Mouse (Mus musculus) kidney, postnatal 4 days (tissue): Measurements from ENCODE around the gene Susd1.

ENCODE experiments used
- DNase-seq, 2 experiments: peaks; one replicate each; pipeline ENCODE4 v3.0.0; 2021; ENCODE audit warnings: mixed read lengths in 2 of 2

Susd1 gene

DNA sequence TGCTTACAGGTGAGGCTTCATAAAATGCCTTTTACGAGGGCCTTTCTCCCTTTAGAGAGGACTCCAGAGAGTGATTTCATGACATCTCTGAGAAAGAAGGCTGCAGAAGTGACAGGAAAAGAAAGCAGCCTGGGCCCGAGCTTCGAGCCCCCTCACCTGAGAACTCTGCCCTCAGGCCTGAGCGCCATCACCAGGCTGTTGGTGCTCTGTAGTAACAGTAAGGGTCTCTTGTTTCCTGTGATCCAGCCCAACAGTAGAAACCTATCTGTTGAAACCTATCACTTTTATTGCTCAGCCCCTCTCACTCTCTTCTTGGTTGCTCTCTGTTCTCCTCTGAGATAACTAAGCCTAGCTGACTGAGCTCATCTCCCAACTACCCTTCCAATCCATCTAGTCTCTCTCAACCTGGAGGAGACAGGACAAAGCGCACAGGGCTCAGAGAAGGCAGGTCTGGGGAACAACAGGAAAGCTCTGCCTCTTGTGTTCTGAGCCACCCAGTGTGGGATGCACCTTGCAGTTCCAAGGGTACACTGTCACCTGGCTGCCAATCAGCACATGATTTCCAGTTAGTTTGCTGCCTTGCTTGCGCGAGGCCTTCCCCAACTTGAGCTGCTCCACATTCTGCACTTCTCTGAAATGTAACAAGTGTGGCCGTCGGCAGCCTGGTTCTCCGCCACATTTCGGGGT lies 101.4 kb downstream of the Susd1 start:
- no peak for DNase-seq

DNA sequence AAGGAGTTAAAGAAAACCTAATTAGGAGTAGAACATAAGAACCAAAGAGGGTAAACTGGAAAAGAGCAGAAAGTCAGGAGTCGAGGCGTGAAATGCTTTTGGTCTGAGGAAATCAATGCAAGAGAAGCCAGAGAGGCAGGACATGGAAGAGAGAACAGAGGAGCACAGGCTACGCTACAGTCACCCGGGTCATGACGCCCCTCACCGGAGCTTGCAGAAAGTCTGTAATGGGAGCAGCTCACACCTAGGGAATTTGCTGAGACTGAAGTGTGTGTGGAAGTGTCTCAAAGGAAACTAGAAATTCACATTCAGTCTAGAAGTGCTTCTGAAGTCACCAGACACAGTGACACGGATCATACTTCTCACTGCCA lies 102.0 kb downstream of the Susd1 start:
- no peak for DNase-seq

DNA sequence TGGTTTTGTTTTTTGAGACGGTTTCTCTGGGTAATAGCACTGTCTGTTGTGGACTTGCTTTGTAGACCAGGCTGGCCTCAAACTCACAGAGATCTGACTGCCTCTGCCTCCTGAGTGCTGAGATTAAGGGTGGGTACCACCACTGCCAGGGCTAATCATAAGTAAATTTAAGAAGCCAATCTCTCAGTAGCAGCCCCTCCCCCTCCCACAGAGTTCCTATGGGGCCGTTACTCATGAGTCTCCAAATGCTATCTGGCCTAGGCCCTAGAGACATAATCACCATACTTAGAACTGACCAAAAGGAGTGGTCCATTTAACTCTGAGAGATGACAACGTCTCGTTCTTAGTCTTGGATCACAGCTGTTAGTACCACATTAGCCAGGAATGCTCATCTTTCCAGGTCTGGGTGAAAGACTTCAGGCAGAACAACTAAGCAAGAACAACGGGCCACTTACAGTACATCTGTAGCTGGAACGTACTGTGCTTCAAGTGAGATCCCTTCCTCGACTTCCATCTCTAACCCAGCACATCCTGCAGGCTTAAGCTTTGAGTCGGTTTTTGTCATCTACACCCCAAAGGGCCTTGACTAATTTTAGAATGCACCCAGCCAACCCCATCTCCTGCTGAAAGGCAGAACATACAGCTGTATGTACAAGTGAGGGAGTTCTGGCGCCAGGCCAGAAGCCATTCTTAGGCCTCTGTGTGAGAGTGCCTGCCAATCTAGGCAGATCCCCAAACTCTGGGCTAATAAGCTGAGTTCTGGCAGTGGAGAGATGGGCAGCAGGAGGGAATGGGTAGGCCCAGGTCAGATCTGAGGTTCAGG lies 102.6 kb downstream of the Susd1 start:
- peak; percentile 74 to 81 for DNase-seq

DNA sequence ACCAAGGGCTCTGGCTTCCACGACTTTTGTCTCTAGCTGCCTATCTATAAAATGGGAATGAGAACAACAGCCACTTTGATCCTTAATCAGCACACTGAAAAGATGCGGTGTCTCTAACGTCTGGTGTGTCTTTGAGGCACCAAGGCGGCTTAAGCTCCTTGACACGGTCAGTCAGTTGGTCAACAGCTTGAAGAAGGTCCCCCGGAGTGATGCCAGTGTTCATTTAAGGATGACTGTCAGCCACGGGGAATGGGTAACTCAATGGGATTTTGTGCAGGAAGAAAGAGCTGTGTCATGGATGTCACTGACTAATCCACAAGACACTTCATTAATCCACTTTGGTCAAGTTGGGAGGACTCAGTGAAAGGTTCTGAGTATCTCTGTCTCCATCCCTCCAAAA lies 103.3 kb downstream of the Susd1 start:
- DNase-seq: no peak

DNA sequence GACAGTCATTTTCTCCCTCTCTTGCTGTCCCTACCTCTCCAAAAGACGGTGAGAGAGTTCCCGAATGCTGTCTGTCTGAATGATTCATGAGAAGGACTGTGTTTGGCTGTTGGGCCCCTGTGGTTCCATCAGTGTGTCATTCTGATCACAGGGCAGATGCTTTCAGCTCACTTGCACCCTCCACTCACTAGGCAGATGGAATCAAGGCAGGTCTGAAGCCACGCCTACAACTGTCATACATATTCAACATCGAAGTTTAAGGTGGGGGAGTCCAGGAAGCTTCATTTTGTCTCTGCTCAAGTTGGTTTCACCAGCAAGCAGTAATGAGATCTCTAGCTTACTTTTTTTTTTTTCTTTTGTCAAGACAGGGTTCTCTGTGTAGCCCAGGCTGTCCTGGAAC lies 104.2 kb downstream of the Susd1 start:
- no peak for DNase-seq

DNA sequence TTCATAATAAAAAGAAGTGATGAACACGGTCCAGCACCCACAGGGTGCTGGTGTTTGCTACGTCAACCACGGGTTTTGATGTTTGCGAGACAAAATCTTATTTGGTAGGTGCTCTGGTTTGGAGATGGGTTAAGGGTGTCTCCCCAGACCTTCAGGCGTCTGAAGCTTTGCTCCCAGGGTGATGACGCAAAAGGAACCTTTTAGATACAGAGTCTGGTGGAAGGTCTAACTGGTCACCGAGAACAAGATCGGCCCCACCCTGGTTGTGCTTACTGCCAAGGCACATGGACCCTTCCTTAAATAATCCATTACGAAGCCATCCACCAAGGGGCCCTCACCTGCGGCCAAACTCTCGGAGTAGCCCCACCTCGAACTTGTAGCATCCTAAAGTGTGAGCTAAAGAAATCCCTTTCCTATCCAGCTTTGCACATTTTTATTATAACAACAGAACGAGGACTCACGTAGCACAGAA lies 105.0 kb downstream of the Susd1 start:
- no peak for DNase-seq

DNA sequence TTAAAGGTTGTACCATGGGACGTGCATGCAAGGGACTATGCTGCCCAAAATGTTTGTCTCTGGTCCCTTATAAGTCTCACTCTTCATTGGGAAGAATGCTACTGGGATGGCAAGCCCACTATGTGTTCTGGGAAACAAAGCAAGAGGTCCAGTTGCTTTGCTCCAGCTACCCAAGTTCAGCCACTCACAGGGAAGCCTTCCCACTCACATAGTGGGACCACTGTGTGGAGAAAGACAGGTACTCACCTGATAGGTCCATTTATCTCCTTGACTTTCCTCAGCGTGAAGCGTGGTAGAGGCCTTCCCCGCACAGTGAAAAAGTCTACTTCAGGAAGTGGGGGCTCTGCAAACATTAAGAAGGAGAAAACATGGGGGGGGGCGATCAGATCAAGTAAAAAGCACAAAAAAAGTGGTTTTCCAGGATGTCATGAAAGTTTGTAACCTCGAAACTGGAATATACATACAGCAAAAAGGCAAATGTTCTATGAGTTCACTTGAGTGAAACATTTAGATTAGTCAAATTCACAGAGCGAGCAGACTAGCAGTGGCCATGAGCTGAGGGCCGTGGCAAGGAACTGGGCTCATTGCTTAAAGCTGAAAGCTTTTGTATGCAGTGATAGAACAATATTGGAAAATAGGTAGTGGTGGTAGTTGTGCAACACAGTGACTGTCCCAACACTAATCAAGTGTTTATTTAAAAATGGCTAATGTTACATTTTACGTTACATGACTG lies 105.6 kb downstream of the Susd1 start:
- no peak for DNase-seq

DNA sequence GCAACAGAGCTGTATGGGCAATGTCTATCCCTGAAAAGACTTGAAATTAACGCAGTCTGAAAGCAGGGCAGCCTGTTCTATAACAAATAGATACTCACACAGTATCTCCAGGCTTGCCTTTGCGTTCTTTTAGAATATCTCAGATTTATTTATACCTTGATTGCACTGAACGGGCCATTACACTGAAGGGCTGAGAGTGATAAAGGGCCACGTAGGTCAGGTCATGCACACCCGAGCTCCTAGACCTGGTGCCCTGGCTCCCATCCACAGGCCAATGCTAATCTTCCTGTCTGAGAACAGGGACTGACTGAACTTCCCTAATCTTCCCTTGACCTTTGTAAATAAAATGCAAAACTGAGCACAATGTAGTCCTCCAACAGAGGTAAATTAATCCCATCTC lies 106.3 kb downstream of the Susd1 start:
- DNase-seq: no peak

DNA sequence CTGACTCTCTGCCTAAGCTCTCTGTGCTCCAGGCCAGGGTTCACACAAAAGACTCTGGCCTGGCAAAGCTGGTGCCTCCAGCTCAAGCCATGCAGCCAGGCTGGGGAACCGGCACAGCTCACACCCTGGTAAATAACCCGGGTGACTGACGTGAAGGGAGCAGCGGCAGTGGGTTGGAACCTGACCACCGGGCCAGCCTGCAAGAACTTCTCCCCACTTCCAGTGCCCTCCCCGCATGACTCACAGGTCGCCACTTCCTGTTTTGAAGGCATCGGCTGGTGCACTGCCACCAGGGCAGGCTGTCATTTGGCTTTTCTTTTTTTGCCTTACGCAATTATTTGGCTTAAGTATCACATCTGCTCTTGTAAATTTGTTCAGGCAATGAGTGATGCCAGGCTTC lies 106.8 kb downstream of the Susd1 start:
- peak; percentile 60 to 73 for DNase-seq

DNA sequence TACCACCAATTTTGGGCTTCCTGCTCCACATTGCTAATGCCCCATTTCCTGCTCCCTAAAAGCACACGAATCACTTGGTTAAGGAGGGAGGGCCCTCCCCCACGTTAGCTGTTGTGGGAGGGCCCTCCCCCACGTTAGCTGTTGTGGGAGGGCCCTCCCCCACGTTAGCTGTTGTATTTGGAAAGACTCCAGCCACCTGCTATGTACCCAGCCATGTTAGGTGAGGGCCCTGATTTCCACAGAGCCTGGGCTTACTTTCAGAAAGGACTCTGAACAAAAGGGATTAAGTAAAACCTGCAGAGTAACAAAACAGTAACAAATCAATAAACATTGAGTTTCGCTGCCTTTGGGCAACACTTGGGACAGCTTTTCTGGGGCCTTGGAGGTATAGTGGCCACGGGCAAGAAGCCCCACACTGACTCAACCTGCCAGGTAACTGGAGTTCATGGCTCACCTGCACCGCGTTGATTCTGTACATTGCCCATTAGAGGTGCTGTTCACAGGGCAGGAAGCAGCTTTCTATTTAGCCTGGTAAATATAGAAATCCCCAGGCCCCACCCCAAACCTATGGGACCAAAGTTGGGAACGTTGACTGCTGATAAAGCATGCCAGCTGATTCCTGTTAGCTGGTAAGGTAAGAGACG lies 107.3 kb downstream of the Susd1 start:
- DNase-seq: no peak

DNA sequence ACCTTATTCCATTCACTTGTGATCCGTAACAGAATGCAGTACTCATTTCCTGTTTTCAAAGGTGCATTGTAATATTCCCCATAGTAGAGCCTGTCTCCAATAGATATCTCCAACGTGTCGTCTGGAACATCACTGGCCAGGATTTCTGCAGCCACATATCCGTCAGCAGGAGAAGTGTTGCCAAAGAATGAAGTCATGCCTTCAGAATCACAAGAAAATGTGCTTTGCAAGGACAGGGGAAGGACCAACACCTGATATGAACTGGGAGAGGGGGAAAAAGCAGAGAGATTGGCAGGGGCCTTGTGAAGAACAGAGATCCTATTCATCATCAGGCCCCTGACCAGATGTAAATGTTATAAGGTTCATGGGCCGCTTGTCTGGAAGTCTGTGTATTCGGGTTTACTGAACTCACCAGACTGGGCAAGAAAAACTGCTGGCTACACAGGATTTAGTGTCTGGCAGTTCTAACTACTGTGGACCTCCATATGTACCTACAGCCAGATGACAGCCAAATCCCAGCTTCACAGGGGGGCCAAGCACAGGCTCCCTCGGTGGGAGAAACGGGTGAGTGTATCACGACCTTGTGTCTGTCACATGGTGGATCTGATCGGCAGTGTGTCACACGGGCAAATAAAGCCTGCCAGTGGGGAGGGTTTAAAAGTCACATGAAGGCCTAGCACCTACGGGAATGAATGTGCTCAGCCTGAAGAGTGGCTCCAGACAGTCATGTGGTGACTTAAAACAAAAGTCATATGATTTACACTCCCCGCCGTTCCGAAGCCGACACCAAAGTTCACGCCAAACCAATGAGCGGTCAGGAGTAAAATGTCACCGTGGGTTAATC lies 108.8 kb downstream of the Susd1 start:
- no peak for DNase-seq

DNA sequence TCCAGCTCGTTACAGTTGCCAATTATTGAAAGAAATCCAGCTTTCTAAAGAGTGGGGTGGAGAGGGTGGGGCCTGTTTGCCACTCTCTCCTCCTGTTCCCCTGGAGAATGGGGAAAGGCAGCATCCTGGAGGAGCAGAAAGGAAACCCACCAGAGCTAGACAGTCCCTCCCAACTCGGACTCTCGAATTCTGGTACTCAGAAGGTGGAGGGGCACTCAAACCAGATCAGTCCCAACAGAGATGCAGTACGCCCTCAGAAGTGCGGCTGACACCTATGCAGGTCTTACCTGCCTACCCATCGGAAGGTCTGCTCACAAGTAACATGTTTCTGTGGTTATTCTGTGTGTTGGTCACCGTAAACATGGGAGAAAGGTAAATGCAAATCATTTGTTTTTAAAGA lies 109.6 kb downstream of the Susd1 start:
- no peak for DNase-seq

DNA sequence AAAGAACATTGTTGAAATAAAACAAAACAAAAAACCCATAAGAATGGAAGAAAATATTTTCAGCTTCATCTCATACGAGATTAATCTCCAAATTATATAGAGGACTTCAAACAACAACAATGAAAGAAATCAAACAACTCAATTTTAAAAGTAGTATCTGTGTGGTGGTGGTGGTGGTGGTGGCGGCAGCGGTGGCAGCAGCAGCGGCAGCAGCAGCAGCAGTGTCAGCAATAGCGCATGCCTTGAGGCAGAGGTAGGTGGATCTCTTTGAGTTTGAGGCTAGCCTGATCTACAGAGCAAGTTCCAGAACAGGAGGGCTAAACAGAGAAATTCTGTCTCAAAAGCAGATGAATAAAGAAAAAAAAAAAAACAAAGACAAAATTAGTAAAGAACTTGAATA lies 110.4 kb downstream of the Susd1 start:
- DNase-seq: no peak

DNA sequence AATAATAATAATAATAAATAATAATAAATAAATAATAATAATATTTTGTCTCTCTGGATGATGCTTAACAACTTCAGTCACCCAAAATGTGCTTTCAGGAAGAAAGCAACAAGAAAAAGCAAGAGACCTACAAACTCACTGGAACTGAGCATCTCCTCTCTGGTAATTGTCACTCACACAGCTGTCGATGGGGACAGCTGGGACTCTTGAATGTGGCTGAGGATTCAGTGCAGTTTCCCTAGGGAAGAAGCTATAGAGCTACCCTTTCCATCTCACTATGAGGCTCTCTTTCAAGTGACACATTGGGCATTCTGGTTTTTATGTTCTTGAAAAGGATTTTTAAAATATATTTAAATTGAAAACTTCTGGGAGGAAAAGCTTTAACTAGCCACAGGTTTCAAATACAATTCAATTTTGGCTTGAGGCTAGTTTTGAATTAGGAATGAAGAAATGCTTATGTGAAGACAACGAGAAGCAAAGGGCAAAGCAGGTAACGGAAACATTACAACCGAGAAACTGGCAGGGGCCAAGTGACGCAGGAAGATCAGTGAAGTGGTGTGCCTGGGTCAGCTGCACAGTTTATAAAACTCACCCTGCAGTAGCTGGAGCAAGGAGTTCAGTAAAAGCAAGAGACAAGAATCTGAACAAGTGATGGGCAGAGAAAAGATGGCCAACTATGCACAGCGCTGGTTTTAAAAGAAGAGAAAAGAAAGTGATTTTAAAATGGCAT lies 112.2 kb downstream of the Susd1 start:
- no peak for DNase-seq

DNA sequence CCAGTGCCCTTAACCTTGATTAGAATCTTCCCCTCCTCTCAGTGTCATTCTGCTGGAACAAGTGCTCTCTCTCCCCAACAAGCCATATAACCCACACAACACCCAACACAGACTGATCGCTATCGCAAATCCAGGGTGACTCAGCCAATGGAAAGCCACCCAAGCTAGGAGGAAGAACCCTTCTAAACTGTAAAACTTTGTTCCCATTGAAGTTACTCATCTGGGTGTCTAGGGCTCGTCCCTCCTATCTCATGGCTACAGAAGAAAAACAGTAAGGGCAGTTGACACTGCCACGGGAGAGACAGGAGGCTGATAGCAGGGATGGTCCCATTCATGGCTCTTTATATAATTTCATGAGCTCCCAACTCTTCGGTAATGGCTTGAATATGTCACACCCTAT lies 114.1 kb downstream of the Susd1 start:
- DNase-seq: no peak

DNA sequence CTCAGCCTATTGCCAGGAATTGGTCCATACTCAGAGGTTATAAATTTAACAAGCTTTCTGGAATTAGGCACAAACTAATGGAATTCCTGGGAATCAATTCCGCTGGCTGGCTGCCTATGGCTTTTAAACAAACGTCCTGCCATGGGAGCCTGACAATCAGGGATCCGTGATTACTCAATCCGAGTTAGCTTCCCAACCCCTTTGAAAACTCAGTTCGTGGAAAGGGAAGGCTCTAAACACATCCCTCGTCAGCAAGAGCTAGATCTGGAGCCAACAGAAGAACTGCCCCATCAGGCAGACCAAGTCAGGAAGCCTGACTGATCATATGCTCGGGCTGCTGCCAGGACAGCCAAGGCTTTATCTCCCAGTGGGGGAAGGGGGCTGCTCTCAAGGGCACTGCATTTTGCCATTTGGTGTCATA lies 115.2 kb downstream of the Susd1 start:
- no peak for DNase-seq

DNA sequence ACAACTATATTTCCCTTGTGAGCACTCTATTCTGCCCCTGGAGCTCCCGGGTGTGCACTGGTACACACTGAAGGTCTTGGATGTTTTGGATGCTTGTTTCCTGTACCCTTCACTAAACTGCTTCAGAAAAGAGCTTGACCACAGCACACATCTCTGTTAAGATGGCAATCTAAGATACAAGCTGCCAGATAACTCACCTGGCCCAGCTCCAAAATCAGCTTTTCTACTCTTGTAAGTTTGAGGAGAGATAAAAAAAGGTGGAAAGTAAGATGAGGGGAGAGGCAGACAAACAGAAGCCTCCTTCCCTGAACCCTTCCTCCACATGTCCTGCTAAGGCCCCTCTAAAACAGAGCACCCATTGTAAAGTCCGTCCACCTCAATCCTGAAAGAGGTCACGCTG lies 115.7 kb downstream of the Susd1 start:
- no peak for DNase-seq

DNA sequence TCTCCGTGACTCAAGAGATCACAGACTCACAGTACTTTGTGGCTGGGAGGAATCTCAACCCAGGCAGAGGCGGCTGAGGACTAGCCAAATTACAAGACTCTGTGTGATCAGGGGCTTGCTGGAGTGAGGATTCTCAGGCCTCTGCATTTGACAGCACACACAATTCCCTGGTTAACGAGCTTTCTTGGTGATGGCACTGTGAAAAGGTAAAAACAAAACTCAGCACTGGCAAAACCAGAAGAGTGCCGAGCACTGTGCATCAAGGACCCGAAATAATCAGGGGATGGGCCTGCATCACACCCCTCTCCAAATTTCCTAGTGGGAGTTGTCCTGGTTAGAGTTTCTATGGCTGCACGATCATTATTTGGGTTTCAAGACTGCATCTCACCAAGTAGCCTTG lies 116.4 kb downstream of the Susd1 start:
- no peak for DNase-seq

DNA sequence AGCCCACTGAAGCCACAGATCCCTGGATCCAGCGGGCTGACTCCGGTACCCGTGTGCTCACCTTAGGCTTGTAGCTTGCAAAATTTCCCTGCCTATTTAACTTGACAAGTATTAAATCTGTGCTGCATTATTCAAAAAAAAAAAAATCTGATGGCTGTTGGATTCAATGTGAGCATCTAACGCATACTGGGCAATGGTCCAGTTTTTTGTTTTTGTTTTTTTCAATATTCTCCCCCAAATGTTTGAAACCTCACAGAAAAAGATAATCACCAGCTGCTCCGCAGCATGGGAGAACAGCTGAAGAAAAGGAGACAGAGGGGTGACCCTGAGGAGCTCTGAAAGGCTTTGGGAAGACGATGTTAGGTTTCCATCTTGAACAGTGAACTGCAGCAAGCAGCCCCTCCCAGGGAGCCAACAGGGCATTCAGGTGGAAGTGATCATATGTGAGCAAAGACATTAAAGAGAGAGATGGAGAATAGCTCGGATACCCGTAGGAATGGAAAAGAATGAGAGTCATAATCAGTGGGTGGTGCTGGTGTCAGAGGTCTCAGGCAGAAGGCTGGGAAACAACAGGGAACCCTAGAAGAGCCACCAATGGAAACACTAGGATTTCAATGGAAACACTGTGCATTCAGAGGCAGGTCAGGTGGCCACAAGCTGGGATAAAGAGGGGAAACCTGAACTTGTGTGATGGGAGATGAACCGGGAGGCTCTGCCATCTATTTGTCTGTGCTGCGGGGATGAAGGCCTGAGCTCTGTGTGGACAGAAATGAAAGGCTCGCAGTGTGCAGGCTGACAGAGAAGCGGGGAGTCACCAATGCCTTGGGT lies 117.0 kb downstream of the Susd1 start:
- DNase-seq: no peak

DNA sequence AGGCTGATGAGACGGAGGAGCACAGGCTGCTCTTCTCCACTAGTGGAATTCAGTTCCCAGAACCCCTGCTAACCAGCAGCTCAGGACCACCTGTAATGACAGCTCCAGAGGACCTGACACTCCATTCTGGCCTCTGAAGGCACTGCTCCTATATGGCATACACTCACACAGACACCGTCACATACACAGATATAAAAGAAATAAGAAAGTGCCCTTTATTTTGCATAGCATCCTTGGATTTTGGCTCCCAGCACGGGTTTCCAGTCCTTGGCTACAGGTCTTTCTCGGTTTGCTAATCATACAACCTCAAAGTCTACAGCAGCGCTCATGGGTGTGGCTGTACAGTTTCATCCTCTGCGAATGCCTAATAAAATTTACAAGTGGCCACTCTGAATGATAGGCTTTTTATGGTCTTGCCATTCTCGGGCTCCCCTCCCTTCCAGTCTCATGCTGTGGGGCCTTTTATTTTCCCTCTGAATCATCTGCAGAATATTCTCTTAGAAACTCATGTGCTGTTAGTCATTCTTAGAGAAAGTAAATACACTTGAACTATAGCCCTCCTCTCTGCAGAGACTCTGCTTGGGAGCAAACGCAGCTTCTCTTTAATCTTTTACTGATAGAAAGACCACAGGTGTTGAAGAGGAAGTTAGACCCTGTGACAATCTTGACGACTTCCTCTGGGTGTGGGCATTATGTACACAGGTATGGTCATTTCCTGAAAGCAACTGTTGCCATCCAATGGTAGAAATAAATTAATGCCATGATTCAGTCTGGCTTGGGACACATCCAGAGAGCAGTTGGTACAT lies 119.1 kb downstream of the Susd1 start:
- DNase-seq: no peak
